Mouse (Mus musculus): Measurements from ENCODE around the gene Epha10.

The Epha10 gene

GRCm38 (mm10) chr4:124880599-124880998 is at the start of gene Epha10:
Gene Epha10 (plus strand): TSS chr4:124880899.
- DNase-seq (ENCODE audit: low spot score in 2 of 2): no peak

GRCm38 (mm10) chr4:124832796-124833195 is 47.9 kb upstream of the Epha10 start:
- DNase-seq (ENCODE audit: low spot score in 2 of 2): no peak

- DNase-seq (ENCODE audit: low spot score in 2 of 2): no peak
Measured at GRCm38 (mm10) chr4:124838035-124838700, 42.5 kb upstream of the Epha10 start.

GRCm38 (mm10) chr4:124840998-124841397 is 39.7 kb upstream of the Epha10 start:
- peak in 1 of 2 experiments; percentile 53 for DNase-seq (ENCODE audit: low spot score in 2 of 2)

- DNase-seq (ENCODE audit: low spot score in 2 of 2): peak; percentile 20 to 62
Measured at GRCm38 (mm10) chr4:124843493-124843892, 37.2 kb upstream of the Epha10 start.

GRCm38 (mm10) chr4:124847573-124847972 is 33.1 kb upstream of the Epha10 start:
- DNase-seq (ENCODE audit: low spot score in 2 of 2): peak; percentile 80 to 92

GRCm38 (mm10) chr4:124849631-124850260 is 31.0 kb upstream of the Epha10 start:
- peak; percentile 27 to 43 for DNase-seq (ENCODE audit: low spot score in 2 of 2)

- DNase-seq (ENCODE audit: low spot score in 2 of 2): peak; percentile 92 to 94
Measured at GRCm38 (mm10) chr4:124850261-124850913, 30.3 kb upstream of the Epha10 start, which contains the start of gene Yrdc. Gene Yrdc (plus strand): TSS chr4:124850679.

GRCm38 (mm10) chr4:124850933-124851658 is 29.6 kb upstream of the Epha10 start, which contains the start of gene 1110065P20Rik:
Gene 1110065P20Rik (minus strand): TSS chr4:124851196.
- peak; percentile 39 to 72 for DNase-seq (ENCODE audit: low spot score in 2 of 2)

GRCm38 (mm10) chr4:124856294-124856693 is 24.4 kb upstream of the Epha10 start:
- DNase-seq (ENCODE audit: low spot score in 2 of 2): no peak

- DNase-seq (ENCODE audit: low spot score in 2 of 2): no peak
Measured at GRCm38 (mm10) chr4:124858370-124858769, 22.3 kb upstream of the Epha10 start.

- DNase-seq (ENCODE audit: low spot score in 2 of 2): peak; percentile 41 to 71
Measured at GRCm38 (mm10) chr4:124860446-124860845, 20.3 kb upstream of the Epha10 start.

GRCm38 (mm10) chr4:124861283-124862188 is 19.2 kb upstream of the Epha10 start, which contains the start of gene Maneal:
Gene Maneal (minus strand): TSS chr4:124862171.
- no peak for DNase-seq (ENCODE audit: low spot score in 2 of 2)

- no peak for DNase-seq (ENCODE audit: low spot score in 2 of 2)
Measured at GRCm38 (mm10) chr4:124872719-124873118, 8.0 kb upstream of the Epha10 start.

GRCm38 (mm10) chr4:124881341-124881908 is 726 bp downstream of the Epha10 start:
- no peak for DNase-seq (ENCODE audit: low spot score in 2 of 2)

GRCm38 (mm10) chr4:124882151-124882729 is 1.5 kb downstream of the Epha10 start:
- peak in 1 of 2 experiments; percentile 55 for DNase-seq (ENCODE audit: low spot score in 2 of 2)

GRCm38 (mm10) chr4:124888702-124889101 is 8.0 kb downstream of the Epha10 start:
- no peak for DNase-seq (ENCODE audit: low spot score in 2 of 2)

- DNase-seq (ENCODE audit: low spot score in 2 of 2): no peak
Measured at GRCm38 (mm10) chr4:124889935-124890334, 9.2 kb downstream of the Epha10 start.

GRCm38 (mm10) chr4:124890831-124891230 is 10.1 kb downstream of the Epha10 start:
- no peak for DNase-seq (ENCODE audit: low spot score in 2 of 2)

- DNase-seq (ENCODE audit: low spot score in 2 of 2): no peak
Measured at GRCm38 (mm10) chr4:124893769-124894168, 13.1 kb downstream of the Epha10 start.

Data from spleen, postnatal 10 days (tissue).